In genomic region chr10:41652094-41652775, GRCm38 (mm10) we compare ENCODE assay signal across 15 mouse cellular contexts.
DNase-seq lines count a peak whose midpoint lies in the region; ATAC-seq lines count a peak whose summit lies in the region.
"Had no signal": no experiment of that assay in that cellular context is flagged by ENCODE, and none has a peak within 500 bp of the region (broad histone marks: within the 10 kb centered on the region; RNA-seq: fewer than 3 reads in every experiment).

No protein-coding gene starts in this region.

- H3K27ac ChIP-seq in forebrain, embryonic 14.5 days (ENCODE audit: low read depth, low read length): no peak overlapping the region
- no peak overlapping the region for H3K27ac ChIP-seq in forebrain, embryonic 10.5 days
- peak overlapping the region; percentile 20; the same call in 1 of the 2 replicates for H3K27ac ChIP-seq in midbrain, embryonic 14.5 days (replicated peaks; ENCODE audit: low read depth, low read length)
- H3K27ac ChIP-seq: limb, embryonic 12.5 days; neural tube, embryonic 12.5 days had no signal

- H3K9me3 ChIP-seq in forebrain, embryonic 14.5 days (replicated peaks; ENCODE audit: control insufficient read depth, low read length): no peaks in the 10 kb centered on the region
- H3K9me3 ChIP-seq in forebrain, embryonic 10.5 days: no peaks in the 10 kb centered on the region
- H3K9me3 ChIP-seq in midbrain, embryonic 14.5 days (ENCODE audit: control insufficient read depth, low read length): no peaks in the 10 kb centered on the region
- H3K9me3 ChIP-seq: limb, embryonic 12.5 days; neural tube, embryonic 12.5 days had no signal

- no peak overlapping the region for H3K4me2 ChIP-seq in forebrain, embryonic 14.5 days (ENCODE audit: low read length)
- H3K4me2 ChIP-seq in midbrain, embryonic 14.5 days (ENCODE audit: low read length): no peak overlapping the region
- H3K4me2 ChIP-seq: limb, embryonic 12.5 days; neural tube, embryonic 12.5 days had no signal

- intact Hi-C loops in gastrocnemius, postnatal 14 days (cut with DNase I; ENCODE audit: low total_unique reads): no loop called here

- H3K4me1 ChIP-seq in forebrain, embryonic 14.5 days (ENCODE audit: control insufficient read depth, insufficient read depth, low read length): peaks cover 11% of the 10 kb centered on the region; the same call in 1 of the 2 replicates
- peaks cover 5% of the 10 kb centered on the region; the same call in 1 of the 2 replicates for H3K4me1 ChIP-seq in forebrain, embryonic 10.5 days
- H3K4me1 ChIP-seq in midbrain, embryonic 14.5 days (ENCODE audit: control insufficient read depth, insufficient read depth, low read length): peaks cover 17% of the 10 kb centered on the region
- H3K4me1 ChIP-seq: neural tube, embryonic 12.5 days had no signal

- H3K36me3 ChIP-seq in forebrain, embryonic 14.5 days (ENCODE audit: control insufficient read depth, insufficient read depth, low read length): no peaks in the 10 kb centered on the region
- H3K36me3 ChIP-seq in forebrain, embryonic 10.5 days (replicated peaks): no peaks in the 10 kb centered on the region
- H3K36me3 ChIP-seq in midbrain, embryonic 14.5 days (ENCODE audit: control insufficient read depth, insufficient read depth, low read length): no peaks in the 10 kb centered on the region
- H3K36me3 ChIP-seq: limb, embryonic 12.5 days; neural tube, embryonic 12.5 days had no signal

- H3K9ac ChIP-seq in forebrain, embryonic 14.5 days (ENCODE audit: low read length): no peak overlapping the region
- H3K9ac ChIP-seq in midbrain, embryonic 14.5 days (replicated peaks; ENCODE audit: low read length): no peak overlapping the region
- H3K9ac ChIP-seq: limb, embryonic 12.5 days; neural tube, embryonic 12.5 days had no signal

- DNase-seq in forebrain, embryonic 14.5 days (ENCODE audit: low spot score): peak; percentile 77
- DNase-seq in forebrain, embryonic 10.5 days (ENCODE audit: extremely low spot score, low spot score): no peak
- DNase-seq in urinary bladder, postnatal 14 days (ENCODE audit: low spot score): peak; percentile 11
- no peak for DNase-seq in urinary bladder, postnatal 10 days (ENCODE audit: low spot score)
- peak; percentile 77 for DNase-seq in midbrain, embryonic 14.5 days
- DNase-seq in spleen, postnatal 36 days (ENCODE audit: low spot score in 2 of 2): no peak
- DNase-seq in cerebellum, adult 8-10 months: no peak
- no peak for DNase-seq in gastrocnemius, postnatal 14 days
- DNase-seq: cerebellum, postnatal 25 days; gastrocnemius, postnatal 10 days; kidney, adult 11 months; right cerebral cortex, postnatal 4 days; thymus, postnatal 14 days had no signal

- 38% methylated on average over 6 of the region's 6 CpGs for WGBS in forebrain, embryonic 14.5 days
- 43% methylated on average over 6 of the region's 6 CpGs for WGBS in forebrain, embryonic 10.5 days
- WGBS in midbrain, embryonic 14.5 days: 19% methylated on average over 6 of the region's 6 CpGs

- peak; percentile 72 for ATAC-seq in forebrain, embryonic 14.5 days
- peak; percentile 60; the same call in 1 of the 2 replicates for ATAC-seq in midbrain, embryonic 14.5 days (ENCODE audit: low FRiP score, low TSS enrichment)

- H3K27me3 ChIP-seq in forebrain, embryonic 14.5 days (replicated peaks; ENCODE audit: control insufficient read depth, insufficient read depth, low read length): no peaks in the 10 kb centered on the region
- H3K27me3 ChIP-seq in forebrain, embryonic 10.5 days (ENCODE audit: poor library complexity, severe bottlenecking): no peaks in the 10 kb centered on the region
- H3K27me3 ChIP-seq in midbrain, embryonic 14.5 days (ENCODE audit: control insufficient read depth, insufficient read depth, low read length): no peaks in the 10 kb centered on the region
- H3K27me3 ChIP-seq: limb, embryonic 12.5 days; neural tube, embryonic 12.5 days had no signal

- no peak overlapping the region for H3K4me3 ChIP-seq in forebrain, embryonic 14.5 days (ENCODE audit: low read depth, low read length)
- no peak overlapping the region for H3K4me3 ChIP-seq in forebrain, embryonic 10.5 days
- H3K4me3 ChIP-seq in midbrain, embryonic 14.5 days (replicated peaks; ENCODE audit: low read depth, low read length): no peak overlapping the region
- H3K4me3 ChIP-seq: limb, embryonic 12.5 days; neural tube, embryonic 12.5 days had no signal

Comparison
In these comparisons a context has a peak if more than half of its experiments do, and no peak if none do; other contexts are left out.
1. DNase-seq: peak in forebrain, embryonic 14.5 days (single experiment), urinary bladder, postnatal 14 days (single experiment) and midbrain, embryonic 14.5 days (single experiment); none in forebrain, embryonic 10.5 days (single experiment), urinary bladder, postnatal 10 days (single experiment), spleen, postnatal 36 days (0 of 2), cerebellum, adult 8-10 months (single experiment) and gastrocnemius, postnatal 14 days (single experiment).